Mouse (Mus musculus) forebrain, embryonic 14.5 days (tissue): ENCODE results near the gene Csnk1g2. TPM values are rescaled to one million over a fixed set of nuclear protein-coding genes. Genes with fewer than 3 reads are reported as not detected.

Source experiments
- ATAC-seq: fragments of 200-750 bp; cut with Nextera tagmentation; 2 replicates; pipeline ENCODE4 v1.8.0; 2017; ENCODE audit warnings: mild to moderate bottlenecking, moderate library complexity
- DNase-seq: peaks from one replicate; pipeline ENCODE4 v3.0.0-alpha.2; 2015; ENCODE audit warnings: low spot score
- H3K27ac ChIP-seq: fragments of 300-500 bp; sonication (generic); 2 replicates; pipeline ENCODE4 v1.5.1; 2014; ENCODE audit warnings: low read depth, mild to moderate bottlenecking, control low read depth, low read length, moderate library complexity
- H3K27me3 ChIP-seq: fragments of 300-500 bp; sonication (generic); replicated peaks from 2 replicates; pipeline ENCODE4 v1.6.1; 2014; ENCODE audit warnings: low read length, control low read depth, mixed read lengths; ENCODE audit not compliant: control insufficient read depth, insufficient read depth
- H3K36me3 ChIP-seq: fragments of 300-500 bp; sonication (generic); 2 replicates; pipeline ENCODE4 v1.6.1; 2014; ENCODE audit warnings: low read length, control low read depth; ENCODE audit not compliant: control insufficient read depth, insufficient read depth
- H3K4me1 ChIP-seq: fragments of 300-500 bp; sonication (generic); 2 replicates; pipeline ENCODE4 v1.6.1; 2014; ENCODE audit warnings: antibody characterized with exemption, low read length, control low read depth; ENCODE audit not compliant: control insufficient read depth, insufficient read depth
- H3K4me2 ChIP-seq: fragments of 300-500 bp; sonication (generic); 2 replicates; pipeline ENCODE4 v1.6.1; 2014; ENCODE audit warnings: mild to moderate bottlenecking, control low read depth, low read length
- H3K4me3 ChIP-seq: fragments of 300-500 bp; sonication (generic); 2 replicates; pipeline ENCODE4 v1.5.1; 2014; ENCODE audit warnings: low read depth, low read length, control low read depth
- H3K9ac ChIP-seq: fragments of 300-500 bp; sonication (generic); 2 replicates; pipeline ENCODE4 v1.6.1; 2014; ENCODE audit warnings: mild to moderate bottlenecking, low read length, control low read depth, moderate library complexity
- H3K9me3 ChIP-seq: fragments of 300-500 bp; sonication (generic); replicated peaks from 2 replicates; pipeline ENCODE4 v1.6.1; 2016; ENCODE audit warnings: low read length, control low read depth, mixed read lengths; ENCODE audit not compliant: control insufficient read depth
- WGBS: fragments of 180-500 bp; shearing (Covaris S2); extraction: QIAGEN DNeasy Blood & Tissue Kit; methylation state at CpG from one replicate; pipeline ENCODE4 v1.1.7; 2014; 5-methylcytosine and 5-hydroxymethylcytosine counted together
- polyA plus RNA-seq: library from polyadenylated mRNA; unstranded; fragments of >200 nt; fragmentation: Nextera tagmentation; extraction: Ambion mirVana; gene quantifications from 2 replicates; pipeline ENCODE4 v1.2.1, GENCODE M21; 2014

Gene Csnk1g2
- polyA plus RNA-seq, 1 experiment from 2014 or later, result 35.9 TPM

- no peak overlapping the region for H3K9ac ChIP-seq
- H3K4me1 ChIP-seq, result peaks cover 24% of the 10 kb centered on the region
- H3K36me3 ChIP-seq, result peaks cover 65% of the 10 kb centered on the region
- ATAC-seq (no peak), DNase-seq (no peak)
- H3K9me3 ChIP-seq, result no peaks in the 10 kb centered on the region
- no peak overlapping the region for H3K27ac ChIP-seq
- 88% methylated on average over 11 of the region's 11 CpGs for WGBS
- H3K4me3 ChIP-seq, result no peak overlapping the region
- H3K4me2 ChIP-seq, result no peak overlapping the region
- H3K27me3 ChIP-seq, result no peaks in the 10 kb centered on the region
These were observed 49.5 kb downstream of the Csnk1g2 start for GRCm38 (mm10) chr10:80671936-80672690.

- Histone ChIP-seq H3K9me3 (no peaks in the 10 kb centered on the region), H3K27me3 (no peaks in the 10 kb centered on the region), H3K4me2 (peak overlapping the region; percentile 95), H3K36me3 (peaks cover 50% of the 10 kb centered on the region), H3K4me1 (peaks cover 40% of the 10 kb centered on the region), H3K4me3 (peak overlapping the region; percentile 88; the same call in 1 of the 2 replicates), H3K27ac (no peak overlapping the region), H3K9ac (peak overlapping the region; percentile 95)
- 93% methylated on average over 3 of the region's 3 CpGs for WGBS
- DNase-seq, result no peak
- ATAC-seq, result no peak
These were observed 51.1 kb downstream of the Csnk1g2 start for GRCm38 (mm10) chr10:80673690-80674089.

GRCm38 (mm10) chr10:80674161-80674711 lies 51.6 kb downstream of the Csnk1g2 start:
- Histone ChIP-seq H3K4me1 (peaks cover 46% of the 10 kb centered on the region), H3K9me3 (no peaks in the 10 kb centered on the region), H3K27ac (no peak overlapping the region), H3K36me3 (peaks cover 44% of the 10 kb centered on the region), H3K4me3 (peak overlapping the region; percentile 88), H3K4me2 (peak overlapping the region; percentile 95), H3K27me3 (no peaks in the 10 kb centered on the region), H3K9ac (peak overlapping the region; percentile 95)
- ATAC-seq, result no peak
- DNase-seq, result no peak
- 67% methylated on average over 5 of the region's 5 CpGs for WGBS

- no peak for DNase-seq
- peaks cover 48% of the 10 kb centered on the region for H3K4me1 ChIP-seq
- no peaks in the 10 kb centered on the region for H3K9me3 ChIP-seq
- peaks cover 37% of the 10 kb centered on the region for H3K36me3 ChIP-seq
- H3K4me2 ChIP-seq, result peak overlapping the region; percentile 95
- no peaks in the 10 kb centered on the region for H3K27me3 ChIP-seq
- ATAC-seq, result no peak
- peak overlapping the region; percentile 82 for H3K27ac ChIP-seq
- H3K4me3 ChIP-seq, result peak overlapping the region; percentile 88
- 10% methylated on average over 6 of the region's 6 CpGs for WGBS
- H3K9ac ChIP-seq, result peak overlapping the region; percentile 95
These were observed 52.3 kb downstream of the Csnk1g2 start for GRCm38 (mm10) chr10:80674851-80675404.

- Histone ChIP-seq H3K4me1 (peaks cover 48% of the 10 kb centered on the region), H3K9me3 (no peaks in the 10 kb centered on the region), H3K27me3 (no peaks in the 10 kb centered on the region), H3K9ac (peak overlapping the region; percentile 95), H3K36me3 (peaks cover 30% of the 10 kb centered on the region), H3K4me3 (peak overlapping the region; percentile 88), H3K27ac (peak overlapping the region; percentile 82), H3K4me2 (peak overlapping the region; percentile 95)
- peak; percentile 27 for ATAC-seq
- WGBS, result 2% methylated on average over 29 of the region's 54 CpGs
- DNase-seq, result peak; percentile 46
These were observed 53.0 kb downstream of the Csnk1g2 start for GRCm38 (mm10) chr10:80675405-80676197.

GRCm38 (mm10) chr10:80676198-80676928 lies 53.7 kb downstream of the Csnk1g2 start:
- peak overlapping the region; percentile 88 for H3K4me3 ChIP-seq
- H3K4me2 ChIP-seq, result peak overlapping the region; percentile 95
- H3K9me3 ChIP-seq, result no peaks in the 10 kb centered on the region
- under 1% methylated on average over 62 of the region's 78 CpGs for WGBS
- H3K4me1 ChIP-seq, result peaks cover 48% of the 10 kb centered on the region
- peak overlapping the region; percentile 95 for H3K9ac ChIP-seq
- peak overlapping the region; percentile 98 for H3K27ac ChIP-seq
- H3K27me3 ChIP-seq, result no peaks in the 10 kb centered on the region
- peaks cover 23% of the 10 kb centered on the region for H3K36me3 ChIP-seq
- DNase-seq, result peak; percentile 100
- ATAC-seq, result peak; percentile 92

GRCm38 (mm10) chr10:80677128-80677875 lies 54.7 kb downstream of the Csnk1g2 start:
- Histone ChIP-seq H3K9me3 (no peaks in the 10 kb centered on the region), H3K27me3 (no peaks in the 10 kb centered on the region), H3K36me3 (peaks cover 13% of the 10 kb centered on the region; the same call in 1 of the 2 replicates), H3K4me3 (peak overlapping the region; percentile 88), H3K4me2 (peak overlapping the region; percentile 76), H3K4me1 (peaks cover 48% of the 10 kb centered on the region), H3K27ac (peak overlapping the region; percentile 98), H3K9ac (peak overlapping the region; percentile 77)
- ATAC-seq, result no peak
- 29% methylated on average over 9 of the region's 9 CpGs for WGBS
- no peak for DNase-seq
